Mouse (Mus musculus) bone marrow, adult 2 months (tissue): ENCODE results near the gene Nprl2.

Experiments used
- CTCF ChIP-seq: fragments of 200-500 bp; IDR thresholded peaks from 2 replicates; pipeline ENCODE4 v1.5.1; 2011; ENCODE audit warnings: low read length, control low read depth; ENCODE audit not compliant: control insufficient read depth, insufficient read depth
- POLR2A ChIP-seq: fragments of 200-500 bp; IDR thresholded peaks from 2 replicates; pipeline ENCODE4 v1.6.1; 2011; ENCODE audit warnings: low read depth, mild to moderate bottlenecking, control low read depth, low read length, borderline replicate concordance; ENCODE audit not compliant: control insufficient read depth

- TF ChIP-seq CTCF: no peak
- TF ChIP-seq POLR2A: no peak
Measured at GRCm38 (mm10) chr9:107538231-107538630, 3.8 kb upstream of the Nprl2 start.
